Mouse (Mus musculus): Measurements from ENCODE around the gene Irf4.

- TF ChIP-seq CTCF (IDR thresholded peaks at IDR 0.05; ENCODE audit: insufficient read depth, low read length) (no peak), POLR2A (IDR thresholded peaks at IDR 0.05; ENCODE audit: borderline replicate concordance, extremely low read depth, low read depth, low read length) (no peak)
Measured at GRCm38 (mm10) chr13:30754066-30754465, 5.0 kb downstream of the Irf4 start.

Measured in lung, adult 2 months (tissue).